Mouse (Mus musculus) layer of hippocampus, adult 9-11 months (tissue): ENCODE data around the gene Akap10.
"Not testable (repeated sequence)": the region's sequence is repeated elsewhere in the genome, so short reads cannot be mapped to it uniquely, and the experiment has no call there.

Experiments used
- DNase-seq: peaks from one replicate; pipeline ENCODE4 v3.0.0; 2022

Gene Akap10

DNA sequence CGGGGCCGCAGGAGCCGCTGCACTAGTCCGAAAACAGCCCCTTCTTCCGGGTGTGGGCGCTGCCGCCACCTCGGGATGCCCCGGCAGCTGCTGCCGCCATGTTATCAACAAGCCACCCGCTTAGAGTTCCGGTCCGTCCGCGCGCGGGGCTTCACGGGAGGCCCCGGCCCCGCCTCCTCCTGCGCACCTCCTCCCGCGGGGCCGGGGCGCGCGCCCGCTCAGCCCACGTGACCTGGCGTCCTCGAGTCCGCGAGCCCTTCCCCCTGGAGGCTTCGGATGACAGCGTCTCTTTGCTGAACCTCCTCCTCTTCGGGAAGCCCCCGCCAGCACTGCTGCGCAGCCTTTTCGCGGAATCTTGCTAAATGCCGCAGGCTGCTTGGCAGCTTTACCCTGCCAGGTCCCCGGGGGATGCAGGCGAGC is at the start of gene Akap10:
TSS of gene Akap10 (minus strand) at position 155 of the 420 bp plus-strand sequence.
- peak; percentile 96 for DNase-seq

DNA sequence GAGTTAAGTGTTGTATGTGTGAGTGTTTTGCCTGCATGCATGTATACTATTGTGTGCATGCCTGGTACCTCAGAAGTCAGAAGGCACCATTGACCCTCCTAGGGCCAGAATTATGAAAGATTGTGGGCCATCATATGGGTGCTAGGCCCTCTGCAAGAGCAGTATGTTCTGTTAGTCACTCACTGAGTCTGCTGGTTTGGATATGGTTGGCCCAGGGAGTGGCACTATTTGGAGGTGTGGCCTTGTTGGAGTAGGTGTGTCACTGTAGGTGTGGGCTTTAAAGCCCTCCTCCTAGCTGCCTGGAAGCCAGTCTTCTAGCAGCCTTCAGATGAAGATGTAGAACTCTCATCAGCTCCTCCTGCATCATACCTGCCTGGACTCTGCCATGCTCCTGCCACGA is 45.7 kb upstream of the Akap10 start:
- no peak for DNase-seq

DNA sequence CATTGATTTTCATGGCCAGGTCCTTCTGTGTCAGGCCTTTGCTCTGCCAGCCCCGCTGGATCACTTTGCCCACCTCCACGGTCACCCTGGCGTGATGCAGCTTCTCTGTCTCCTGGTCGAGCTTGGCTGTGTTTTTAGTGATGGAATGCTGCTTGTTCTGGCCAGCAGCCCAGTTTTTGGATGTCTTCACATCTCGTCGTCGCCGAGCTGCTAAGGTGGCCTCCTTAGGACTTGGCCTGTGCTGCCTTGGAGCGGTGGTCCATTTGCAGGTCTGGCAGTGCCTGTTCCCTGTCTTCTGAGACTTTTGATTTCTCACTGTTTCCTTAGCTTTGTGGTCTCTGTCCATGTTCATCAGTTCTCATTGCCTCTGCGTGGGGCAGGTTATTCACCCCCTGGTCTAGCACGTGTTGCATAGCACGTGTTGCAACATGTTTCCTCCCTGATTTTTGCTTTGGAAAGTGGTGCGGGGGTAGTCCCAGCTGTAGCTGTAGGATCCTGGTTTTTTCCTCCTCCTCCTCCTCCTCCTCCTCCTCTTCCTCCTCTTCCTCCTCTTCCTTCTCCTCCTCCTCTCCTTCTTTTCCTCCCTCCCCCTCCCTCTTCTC is 44.2 kb upstream of the Akap10 start:
- no peak for DNase-seq

DNA sequence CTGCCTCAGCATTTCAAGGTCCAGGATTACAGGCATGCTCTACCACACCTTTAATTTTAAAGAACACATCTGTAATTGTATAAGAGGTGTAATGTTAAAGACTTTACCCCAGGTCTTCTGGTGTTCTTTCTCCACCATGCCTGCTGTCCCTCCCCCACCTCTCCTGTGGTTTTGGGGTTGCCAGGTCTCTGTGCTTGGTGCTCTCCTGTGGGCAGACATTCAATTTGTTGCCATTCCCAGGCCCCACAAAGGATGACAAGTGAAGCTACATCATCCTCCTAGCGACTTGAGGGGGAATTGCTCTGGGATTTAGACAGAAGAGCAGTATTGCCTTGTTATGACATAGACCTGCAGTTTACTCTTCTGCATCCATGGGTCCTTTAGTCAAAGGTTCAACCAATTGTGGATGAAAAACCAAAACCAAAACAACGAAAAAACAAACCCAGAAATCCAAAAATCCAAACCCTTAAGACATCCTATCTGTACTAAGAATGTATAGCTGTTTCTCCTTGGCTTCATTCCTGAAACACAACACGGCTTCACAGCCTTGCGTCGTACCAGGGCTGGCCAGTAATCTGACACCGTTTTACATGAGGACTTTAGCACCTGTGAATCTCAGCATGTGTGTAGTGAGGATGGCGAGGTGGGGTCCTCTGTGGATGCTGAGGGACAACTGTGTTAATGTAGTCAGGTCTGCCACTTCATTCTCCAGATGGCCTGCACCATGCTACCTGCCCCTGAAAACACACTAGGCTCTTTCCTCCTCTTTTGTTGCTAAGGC is 41.6 kb upstream of the Akap10 start:
- no peak for DNase-seq

DNA sequence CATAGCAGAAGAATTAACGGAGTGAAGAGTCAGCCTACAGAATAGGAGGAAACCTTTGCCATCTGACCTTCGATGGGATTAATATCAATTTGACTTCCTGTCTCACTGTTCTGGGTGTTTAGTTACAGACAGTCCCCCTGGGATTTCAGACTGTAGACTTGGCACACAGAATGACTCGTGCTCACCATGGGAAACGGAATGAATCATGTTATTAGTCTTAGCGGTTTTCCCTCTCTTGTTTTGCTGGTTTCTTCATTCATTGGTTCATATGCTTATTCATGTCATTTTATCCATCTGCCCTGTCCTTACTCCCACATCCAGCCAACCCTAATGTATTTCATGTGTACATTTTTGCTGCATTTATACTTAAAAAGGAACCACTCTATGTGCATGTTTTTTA is 40.8 kb upstream of the Akap10 start:
- DNase-seq: no peak

DNA sequence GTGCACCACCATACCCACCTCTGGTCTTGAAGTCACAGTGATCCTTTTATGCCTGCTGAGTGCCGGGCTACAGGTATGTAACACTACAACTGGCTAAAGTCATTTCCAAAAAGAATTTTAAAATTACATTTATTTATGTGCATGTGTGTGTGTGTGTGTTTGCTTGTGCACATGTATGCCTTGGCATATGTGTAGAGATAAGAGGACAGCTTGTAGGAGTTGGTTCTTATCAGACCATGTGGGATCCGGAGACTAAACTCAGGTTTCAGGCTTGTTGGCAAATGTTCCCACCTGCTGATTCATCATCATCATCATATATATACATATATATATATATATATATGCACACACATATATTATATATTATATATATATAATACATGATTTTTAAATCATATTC is 38.8 kb upstream of the Akap10 start:
- no peak for DNase-seq

DNA sequence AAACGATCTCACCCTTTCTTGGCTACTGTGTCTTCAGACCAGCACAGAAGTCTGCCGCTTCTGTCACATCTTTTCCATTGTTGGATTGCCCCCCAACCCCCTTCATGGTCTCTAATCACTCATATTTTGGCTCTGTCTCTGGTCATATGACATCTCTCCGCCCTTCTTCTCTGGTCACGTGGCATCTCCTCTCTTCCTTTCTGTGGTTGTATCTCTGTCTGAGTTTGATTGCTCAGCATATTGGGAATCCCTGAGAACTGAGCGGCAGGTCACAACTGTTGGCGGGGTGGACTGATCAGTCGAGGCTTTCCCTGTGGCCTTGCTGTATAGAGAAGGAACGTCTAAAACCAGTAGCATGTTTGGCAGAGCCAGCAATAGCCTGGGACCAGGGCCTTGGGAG is 37.0 kb upstream of the Akap10 start:
- no peak for DNase-seq

DNA sequence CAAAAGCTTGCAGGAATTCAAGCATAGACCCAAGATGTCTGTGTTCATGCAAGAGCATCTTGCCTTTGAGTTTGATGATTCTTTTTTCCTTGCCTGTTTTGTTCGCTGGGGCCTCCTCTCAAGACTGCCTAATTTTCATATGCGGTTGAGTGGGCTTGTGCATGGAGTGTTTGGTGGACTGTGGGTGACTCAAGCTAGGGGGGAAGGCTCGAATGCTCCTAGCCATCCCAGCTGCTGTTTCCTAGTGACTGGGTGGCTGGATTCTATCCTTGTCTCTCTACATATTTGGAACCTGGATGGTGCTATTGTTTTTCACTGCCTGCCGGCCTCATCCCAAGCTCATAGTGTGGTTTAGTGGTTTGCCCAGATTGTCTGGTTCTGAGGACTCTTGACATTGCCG is 34.6 kb upstream of the Akap10 start:
- no peak for DNase-seq

DNA sequence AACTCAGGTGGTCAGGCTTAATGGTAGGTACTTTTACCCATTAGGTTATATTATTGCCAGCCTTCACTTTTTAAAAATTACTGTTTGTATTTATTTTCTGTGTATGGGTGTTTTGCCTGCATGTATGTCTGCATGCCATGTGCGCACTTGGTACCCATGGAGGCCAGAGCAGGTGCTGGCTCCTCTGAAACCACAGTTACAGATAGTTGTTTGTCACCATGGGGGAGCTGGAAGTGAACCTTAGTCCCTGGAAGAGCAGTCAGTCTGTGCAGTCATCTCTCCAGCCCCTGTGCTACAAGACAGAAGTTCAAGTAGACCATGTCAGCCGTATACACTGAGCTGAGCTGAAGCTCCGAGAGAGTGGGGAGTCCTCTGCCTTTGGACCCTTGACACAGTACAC is 33.1 kb upstream of the Akap10 start:
- DNase-seq: no peak

DNA sequence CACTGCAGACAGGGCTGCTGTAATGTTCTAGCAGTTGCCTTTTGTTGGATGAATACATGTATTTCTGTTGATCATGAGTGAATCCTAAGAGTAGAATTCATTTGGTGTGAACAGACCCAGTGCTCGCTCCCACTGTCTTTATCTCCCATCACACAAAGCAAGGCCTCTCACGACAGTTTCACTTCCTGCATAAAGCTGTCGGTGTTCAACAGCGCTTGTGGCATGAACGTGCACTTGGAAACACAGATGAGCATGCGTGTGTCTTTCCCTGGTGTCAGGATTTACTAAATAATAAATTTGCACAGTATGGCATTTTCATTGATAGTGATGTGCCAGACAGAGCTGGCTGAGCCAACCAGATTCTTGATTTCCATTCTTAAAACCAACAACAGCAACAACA is 32.6 kb upstream of the Akap10 start:
- no peak for DNase-seq

DNA sequence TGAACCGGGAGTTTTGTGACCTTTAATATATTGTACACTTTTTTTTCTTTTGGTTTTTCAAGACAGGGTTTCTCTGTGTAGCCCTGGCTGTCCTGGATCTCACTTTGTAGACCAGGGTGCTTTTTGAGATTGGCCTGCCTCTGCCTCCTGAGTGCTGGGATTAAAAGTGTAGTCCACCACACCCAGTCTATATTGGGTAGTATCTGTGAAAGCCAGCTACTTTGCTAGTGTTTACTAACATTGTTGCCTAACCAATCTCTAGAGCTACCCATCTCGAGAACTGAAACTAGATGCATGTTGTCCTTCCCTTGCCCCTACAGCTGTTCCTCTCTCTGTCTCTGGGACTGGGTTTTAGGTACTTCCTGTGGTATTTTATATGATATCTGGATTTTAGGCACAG is 30.0 kb upstream of the Akap10 start:
- DNase-seq: no peak

DNA sequence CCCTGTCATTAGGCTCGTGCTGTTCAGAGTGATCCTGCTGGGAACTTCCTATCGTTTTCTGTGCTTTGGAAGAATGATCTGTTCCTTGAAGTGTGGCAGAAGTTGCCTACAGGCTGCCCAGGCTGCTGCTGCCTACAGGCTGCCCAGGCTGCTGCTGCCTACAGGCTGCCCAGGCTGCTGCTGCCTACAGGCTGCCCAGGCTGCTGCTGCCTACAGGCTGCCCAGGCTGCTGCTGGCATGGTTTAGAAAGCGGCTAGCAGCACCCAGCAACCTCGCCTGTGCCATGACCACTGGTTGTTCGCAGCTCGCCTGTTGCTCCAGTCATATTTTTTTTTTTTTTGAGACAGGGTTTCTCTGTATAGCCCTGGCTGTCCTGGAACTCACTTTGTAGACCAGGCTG is 28.7 kb upstream of the Akap10 start:
- not testable (repeated sequence) for DNase-seq

DNA sequence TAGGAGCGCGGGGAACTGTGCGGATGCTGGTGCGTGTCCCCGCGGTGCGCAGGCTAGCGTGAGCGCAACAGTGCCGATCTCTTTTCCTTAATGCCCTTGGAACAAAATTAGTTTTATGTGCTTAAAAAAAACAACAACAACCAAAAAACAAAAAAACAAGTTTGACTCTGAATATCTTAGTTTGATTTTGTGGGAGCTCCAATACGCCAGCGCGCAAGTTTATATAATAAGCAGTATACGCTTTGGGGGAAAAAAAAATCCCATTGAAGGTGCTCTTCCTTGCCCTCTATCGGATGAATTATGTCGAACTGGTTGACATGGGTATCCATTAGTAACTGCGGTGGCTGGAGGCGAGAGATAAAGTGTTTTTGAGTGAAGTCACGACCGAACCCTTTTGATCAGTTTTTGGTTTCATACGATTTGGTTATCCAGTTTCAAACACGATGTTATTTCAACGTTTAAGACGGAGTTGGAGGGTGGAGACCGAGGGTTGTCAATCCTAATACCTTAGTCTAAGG is 27.3 kb upstream of the Akap10 start:
- no peak for DNase-seq

DNA sequence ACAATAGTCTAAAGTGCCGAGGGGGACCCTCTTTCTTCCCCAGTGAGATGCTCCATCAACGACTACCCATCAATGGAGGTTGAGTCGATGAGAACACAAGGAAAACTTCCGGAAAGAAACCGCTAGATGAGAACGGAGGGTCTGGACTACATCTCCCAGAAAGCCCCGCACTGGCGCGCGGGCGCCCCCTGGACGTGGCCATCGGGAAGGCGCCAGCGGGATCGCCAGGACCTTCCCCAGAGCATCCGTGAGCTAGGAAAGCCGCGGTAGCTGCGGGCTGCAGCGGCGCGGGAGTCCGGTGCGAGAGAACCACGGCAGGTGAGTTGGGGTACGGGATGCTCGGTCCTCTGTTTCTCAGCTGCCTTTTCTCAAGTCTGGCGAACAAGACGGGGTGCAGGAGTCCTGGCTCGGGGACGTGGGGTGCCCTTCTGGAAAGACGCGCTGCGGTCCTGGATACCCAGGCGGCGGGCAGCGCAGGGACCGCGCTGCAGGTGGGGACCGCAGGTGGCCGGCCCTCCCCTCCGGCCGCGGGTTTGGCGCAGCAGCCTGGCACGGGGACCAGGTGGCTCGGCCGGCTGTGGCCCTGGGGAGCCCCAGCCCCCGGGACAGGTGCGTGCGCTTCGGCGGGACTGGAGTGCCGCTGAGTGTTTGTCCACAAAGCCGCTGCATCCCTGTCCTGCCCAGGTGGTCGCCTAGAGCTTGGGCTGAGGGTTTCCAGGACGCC is 26.7 kb upstream of the Akap10 start, which contains the start of gene Specc1:
TSS of gene Specc1 (plus strand) at position 192 of the 724 bp plus-strand sequence.
- DNase-seq: peak; percentile 88

DNA sequence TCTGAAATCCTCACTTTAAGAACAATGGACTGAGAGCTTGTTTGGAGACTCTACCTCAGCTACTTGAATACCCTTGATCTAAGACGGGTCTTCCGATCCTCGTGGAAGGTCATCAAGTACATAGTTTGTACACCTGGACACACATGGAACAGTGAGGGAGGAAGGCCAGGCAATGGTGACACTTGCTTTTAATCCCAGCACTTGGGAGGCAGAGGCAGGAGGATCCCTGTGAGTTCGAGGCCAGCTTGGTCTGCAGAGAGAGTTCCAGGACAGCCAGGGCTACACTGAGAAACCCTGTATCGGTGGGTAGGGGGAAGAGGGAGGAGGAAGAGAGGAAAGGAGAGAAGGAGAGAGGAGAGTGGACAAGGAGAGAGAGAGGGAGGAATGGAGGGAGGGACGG is 25.9 kb upstream of the Akap10 start:
- DNase-seq: no peak

DNA sequence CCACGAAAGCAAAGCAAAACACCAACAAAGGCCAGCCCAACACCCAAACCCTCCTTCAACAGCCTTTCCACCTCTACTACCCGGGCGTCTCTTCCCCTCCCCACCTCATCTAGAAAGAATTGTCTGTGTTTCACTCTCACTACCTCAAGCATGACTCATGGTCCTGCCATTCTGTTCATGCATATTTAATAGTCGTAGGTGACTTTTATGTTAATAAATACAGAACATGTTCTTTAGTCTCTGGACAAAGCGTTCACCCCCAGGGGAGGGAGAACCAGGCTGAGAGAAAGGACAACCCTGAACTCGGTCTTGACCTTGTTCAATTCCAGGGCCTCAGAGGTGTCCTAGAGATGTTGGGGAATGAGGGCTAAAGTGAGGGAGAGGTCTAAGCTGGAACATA is 25.1 kb upstream of the Akap10 start:
- no peak for DNase-seq

DNA sequence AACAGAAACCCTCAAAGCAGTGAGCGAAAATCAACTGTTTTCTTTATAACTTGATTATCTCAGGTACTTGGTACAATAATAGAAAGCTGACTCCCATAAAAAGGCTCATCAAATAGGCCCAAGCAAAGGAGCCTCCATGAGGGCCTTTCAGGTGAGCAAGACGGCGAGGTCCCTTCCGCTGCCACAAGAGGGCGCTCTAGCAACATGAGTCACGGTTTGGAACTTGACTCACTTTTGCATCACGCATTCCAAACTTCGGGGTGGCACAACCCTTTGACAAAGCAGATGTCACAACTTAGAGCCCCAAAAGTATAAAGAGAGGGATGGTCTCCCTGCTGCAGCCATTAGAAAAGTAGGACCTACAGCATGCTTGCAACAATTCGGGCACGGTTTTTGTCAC is 20.6 kb upstream of the Akap10 start:
- DNase-seq: peak; percentile 70

DNA sequence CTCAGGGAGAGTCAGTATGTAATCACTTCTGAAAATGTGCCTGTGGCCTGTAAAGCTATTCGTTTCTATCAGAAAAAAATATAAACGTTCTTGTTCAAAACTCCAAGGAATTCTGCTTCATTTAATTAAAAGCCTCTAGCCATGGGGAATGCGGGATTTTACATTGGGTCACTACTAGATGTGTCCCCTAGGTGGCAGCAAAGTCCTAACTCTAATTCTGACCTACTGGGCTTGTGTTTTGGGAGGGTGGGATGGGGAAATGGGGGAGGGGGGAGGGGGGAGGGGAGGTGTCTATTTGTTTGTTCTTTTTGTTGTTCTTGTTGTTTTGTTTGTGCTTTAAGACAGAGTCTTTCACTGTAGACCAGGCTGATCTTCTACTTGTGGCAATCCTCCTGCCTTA is 19.3 kb upstream of the Akap10 start:
- no peak for DNase-seq

DNA sequence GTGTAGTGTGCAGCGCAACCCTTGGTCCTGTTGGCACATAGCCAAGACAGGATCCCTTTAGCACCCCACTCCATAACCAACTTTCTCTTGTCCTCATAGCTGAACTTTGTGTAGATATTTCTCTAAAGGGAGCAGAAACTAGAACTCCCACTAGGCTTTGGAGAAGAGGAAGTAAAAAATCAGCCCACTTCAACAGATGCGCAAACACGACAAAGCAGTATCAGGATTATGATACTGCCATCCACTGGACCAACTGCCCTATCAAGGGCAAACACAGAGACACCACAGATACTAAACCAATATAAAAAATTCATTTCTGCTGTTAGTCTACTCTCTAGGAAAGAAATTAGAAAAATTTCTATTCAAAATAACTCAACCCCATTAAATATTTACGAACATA is 16.6 kb upstream of the Akap10 start:
- DNase-seq: no peak

DNA sequence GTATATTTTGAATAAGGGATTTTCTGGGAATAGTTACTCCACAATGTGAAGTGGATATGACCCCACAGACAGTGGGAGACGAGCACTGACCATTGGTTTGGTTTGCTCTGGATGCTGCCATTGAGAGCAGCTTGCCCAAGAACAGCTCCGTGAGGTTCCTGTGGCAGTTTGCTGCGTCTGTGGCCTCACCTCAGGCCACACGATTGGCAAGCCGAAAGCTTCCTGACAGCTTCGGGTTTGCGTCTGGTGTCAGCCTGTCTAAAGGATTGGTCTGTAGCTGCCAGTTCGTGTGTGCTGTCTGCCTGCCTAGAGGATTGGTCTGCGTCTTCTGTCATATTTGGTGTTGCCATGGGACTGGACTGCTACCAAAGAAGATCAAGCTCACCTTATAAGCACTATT is 14.4 kb upstream of the Akap10 start:
- DNase-seq: no peak

DNA sequence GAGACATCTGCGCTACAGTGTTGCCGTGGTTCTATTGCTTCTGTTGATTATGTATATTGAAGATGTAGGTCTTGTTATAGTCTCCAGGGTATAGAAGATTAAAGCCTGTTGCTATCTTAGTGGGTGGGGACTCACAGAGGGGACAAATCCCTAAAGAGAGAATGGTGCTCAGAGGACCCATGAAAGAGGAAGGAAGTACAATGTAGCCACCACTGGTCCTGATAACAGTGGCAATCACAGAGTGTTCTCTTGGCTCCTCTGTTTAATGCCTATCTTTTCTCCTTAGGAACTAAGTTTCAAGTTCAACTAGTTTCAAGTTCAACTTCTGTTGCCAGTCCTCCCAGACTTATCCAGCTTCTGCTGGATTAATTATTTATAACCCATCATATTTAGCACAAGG is 12.9 kb upstream of the Akap10 start:
- no peak for DNase-seq

DNA sequence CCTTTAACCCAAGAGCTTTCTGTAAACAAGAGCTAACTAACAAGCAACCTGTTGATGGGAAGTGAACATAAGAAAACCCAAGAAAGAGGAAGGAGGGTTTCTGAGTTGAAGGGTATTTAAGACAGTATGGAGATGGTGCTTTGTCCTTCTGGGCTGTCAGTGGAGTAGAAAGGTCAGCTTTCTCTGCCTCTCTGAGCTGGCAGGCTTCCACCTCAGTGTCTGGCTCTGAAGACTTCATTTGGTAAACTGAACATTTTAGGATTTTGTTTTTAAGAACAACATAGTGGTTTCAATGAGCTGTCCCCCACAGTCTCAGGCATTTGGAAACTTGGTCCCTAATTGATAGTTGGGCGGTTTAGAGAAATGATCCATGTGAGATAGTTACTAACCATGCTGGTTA is 7.7 kb upstream of the Akap10 start:
- DNase-seq: no peak

DNA sequence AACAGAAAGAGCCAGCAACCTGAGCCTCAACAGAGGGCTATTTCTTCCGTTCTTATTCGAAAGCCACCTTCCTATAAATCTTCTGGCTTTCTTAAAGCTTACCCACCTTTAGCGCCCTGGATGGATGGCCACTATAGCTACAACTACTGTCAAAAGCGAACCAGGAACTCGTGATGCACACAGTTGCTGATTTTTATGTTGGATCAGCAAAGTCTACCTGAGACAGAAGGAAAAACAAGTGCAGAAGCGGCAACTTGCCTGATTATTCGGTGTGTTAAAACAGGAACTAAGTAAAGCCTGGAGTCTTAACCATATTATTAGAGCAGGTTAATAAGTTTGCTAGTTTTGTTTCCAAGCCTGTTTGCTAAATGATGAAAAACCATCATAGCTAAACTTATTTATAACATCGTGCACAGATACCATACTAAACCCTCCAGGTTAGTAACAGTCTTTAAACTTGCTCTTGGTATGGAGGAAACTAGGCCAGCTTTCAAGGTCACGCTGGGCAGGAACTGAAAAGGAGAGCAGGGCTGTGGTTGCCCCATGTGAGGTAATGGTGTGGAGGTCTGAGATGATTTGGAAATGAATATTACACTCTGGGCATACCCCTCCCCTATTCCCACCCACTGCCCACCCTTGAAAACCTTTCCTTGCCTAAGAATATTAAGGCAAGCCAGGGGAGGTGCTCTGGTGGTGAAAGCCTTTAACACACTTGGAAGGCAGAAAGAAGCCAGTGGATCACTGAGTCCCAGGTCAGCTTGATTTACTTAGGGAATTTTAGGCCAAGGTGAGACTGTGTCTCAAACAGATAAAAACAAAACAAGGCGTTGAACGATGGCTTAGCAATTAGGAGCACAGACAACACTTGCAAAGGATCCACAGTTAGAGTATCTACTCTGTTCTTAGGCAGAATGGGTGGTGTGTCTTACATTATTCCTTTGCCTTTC is 861 bp upstream of the Akap10 start:
- DNase-seq: peak; percentile 24
